Mouse (Mus musculus) myocyte (in vitro differentiated cells): Measurements from ENCODE around the gene Eps8.

Experiments used
- MAX ChIP-seq: IDR thresholded peaks from one replicate; pipeline ENCODE4 v1.6.1; 2011; ENCODE audit warnings: low read depth, mild to moderate bottlenecking, control low read depth
- MYOD1 ChIP-seq, 3 experiments: IDR thresholded peaks; one replicate each; pipeline ENCODE4 v1.6.1; 2011; ENCODE audit warnings: control low read depth in 2 of 3, low read depth in 2 of 3, mild to moderate bottlenecking in 2 of 3, moderate library complexity in 1 of 3; ENCODE audit not compliant: insufficient read length in 2 of 3, control insufficient read depth in 1 of 3
- MYOG ChIP-seq, 3 experiments: IDR thresholded peaks; one replicate each; pipeline ENCODE4 v1.6.1; 2011; ENCODE audit warnings: control low read depth in 2 of 3, low read depth in 2 of 3, mild to moderate bottlenecking in 2 of 3; ENCODE audit not compliant: insufficient read length in 2 of 3, control insufficient read depth in 1 of 3, insufficient read depth in 1 of 3
- POLR2A ChIP-seq: IDR thresholded peaks from one replicate; pipeline ENCODE4 v1.6.1; 2011; ENCODE audit warnings: low read depth, mild to moderate bottlenecking, control low read depth, moderate library complexity; ENCODE audit not compliant: insufficient read length
- POLR2AphosphoS2 ChIP-seq: IDR thresholded peaks from one replicate; pipeline ENCODE4 v1.6.1; 2011; ENCODE audit warnings: low read depth, control low read depth; ENCODE audit not compliant: insufficient read length

DNA sequence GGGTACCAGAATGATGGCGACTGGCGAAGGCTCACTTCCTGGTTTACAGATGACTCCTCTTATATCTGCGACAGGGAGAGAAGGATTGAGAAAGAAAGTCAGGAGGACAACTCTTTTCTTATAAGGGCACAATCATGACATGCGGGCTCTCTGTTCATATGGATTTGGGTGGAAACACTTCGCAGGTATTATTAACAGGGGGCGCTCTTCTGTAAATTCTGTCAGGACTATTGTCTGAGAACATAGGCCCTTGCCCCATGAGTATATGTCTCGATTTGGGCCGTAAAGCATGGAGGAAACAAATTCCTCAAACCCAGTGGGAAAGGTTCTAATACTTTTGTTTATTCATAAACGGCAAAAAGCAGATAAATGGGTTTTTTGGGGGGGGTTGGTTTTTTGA, 16.1 kb upstream of the Eps8 start:
- TF ChIP-seq MYOD1 (IDR thresholded peaks at IDR 0.05; ENCODE audit: control insufficient read depth in 1 of 3, insufficient read length in 2 of 3, low read depth in 2 of 3) (no peak), POLR2A (no peak), MYOG (IDR thresholded peaks at IDR 0.05; ENCODE audit: control insufficient read depth in 1 of 3, insufficient read depth in 1 of 3, insufficient read length in 2 of 3, low read depth in 2 of 3) (no peak), POLR2AphosphoS2 (no peak), MAX (no peak)
